ENCODE assay signal across 29 mouse cellular contexts in genomic region chr7:139576064-139576686, GRCm38 (mm10). TPM values are rescaled to one million over a fixed set of nuclear protein-coding genes. Genes with fewer than 3 reads are reported as not detected.
DNase-seq lines count a peak whose midpoint lies in the region; ATAC-seq and TF ChIP-seq lines count a peak whose summit lies in the region.
"Had no signal": no experiment of that assay in that cellular context is flagged by ENCODE, and none has a peak within 500 bp of the region (broad histone marks: within the 10 kb centered on the region; RNA-seq: fewer than 3 reads in every experiment).

No protein-coding gene starts in this region.

- TF ChIP-seq CTCF in kidney, adult 2 months (conservative IDR thresholded peaks at IDR 0.05; ENCODE audit: insufficient read depth, insufficient read length, low read depth, low read length): no peak

- H3K4me1 ChIP-seq in kidney, embryonic 15.5 days: peaks cover 20% of the 10 kb centered on the region
- no peaks in the 10 kb centered on the region for H3K4me1 ChIP-seq in kidney, adult 2 months (ENCODE audit: control insufficient read depth, insufficient read depth, low read length)
- H3K4me1 ChIP-seq in midbrain, embryonic 10.5 days: peaks cover 34% of the 10 kb centered on the region
- peaks cover 2% of the 10 kb centered on the region; the same call in 1 of the 2 replicates for H3K4me1 ChIP-seq in midbrain, embryonic 16.5 days (ENCODE audit: control insufficient read depth, insufficient read depth, low read length)

- H3K9me3 ChIP-seq in kidney, embryonic 15.5 days (replicated peaks): no peaks in the 10 kb centered on the region
- H3K9me3 ChIP-seq in midbrain, embryonic 10.5 days (replicated peaks): no peaks in the 10 kb centered on the region
- no peaks in the 10 kb centered on the region for H3K9me3 ChIP-seq in midbrain, embryonic 16.5 days (replicated peaks; ENCODE audit: control insufficient read depth, low read length, poor library complexity, severe bottlenecking)
- H3K9me3 ChIP-seq: embryonic facial prominence, embryonic 13.5 days; forebrain, embryonic 10.5 days; forebrain, embryonic 15.5 days; limb, embryonic 13.5 days had no signal

- H3K4me2 ChIP-seq in kidney, embryonic 15.5 days: 0 out of 2 replicates have a peak overlapping the region, but pooled peaks have one; percentile 3
- no peak overlapping the region for H3K4me2 ChIP-seq in midbrain, embryonic 16.5 days (ENCODE audit: low read length)
- H3K4me2 ChIP-seq: embryonic facial prominence, embryonic 13.5 days; forebrain, embryonic 15.5 days; heart, embryonic 11.5 days; limb, embryonic 13.5 days; midbrain, embryonic 11.5 days had no signal

- H3K4me3 ChIP-seq in kidney, embryonic 15.5 days (replicated peaks): no peak overlapping the region
- no peak overlapping the region for H3K4me3 ChIP-seq in kidney, adult 2 months (ENCODE audit: insufficient read depth, low read depth, low read length)
- H3K4me3 ChIP-seq in midbrain, embryonic 10.5 days: no peak overlapping the region
- no peak overlapping the region for H3K4me3 ChIP-seq in midbrain, embryonic 16.5 days (ENCODE audit: low read depth, low read length)
- H3K4me3 ChIP-seq: embryonic facial prominence, embryonic 13.5 days; forebrain, embryonic 10.5 days; forebrain, embryonic 15.5 days; gastrocnemius, adult 2 months; layer of hippocampus, adult 2 months; limb, embryonic 13.5 days; myocyte had no signal

- peaks cover 47% of the 10 kb centered on the region for H3K27me3 ChIP-seq in kidney, embryonic 15.5 days
- no peaks in the 10 kb centered on the region for H3K27me3 ChIP-seq in kidney, adult 2 months (replicated peaks; ENCODE audit: control insufficient read depth, insufficient read depth, low read length)
- H3K27me3 ChIP-seq in midbrain, embryonic 10.5 days (ENCODE audit: low read depth, poor library complexity, severe bottlenecking): peaks cover 99% of the 10 kb centered on the region
- peaks cover 43% of the 10 kb centered on the region for H3K27me3 ChIP-seq in midbrain, embryonic 16.5 days (ENCODE audit: control insufficient read depth, insufficient read depth, low read depth, low read length)

- no peak for TF ChIP-seq POLR2A in kidney, adult 2 months (IDR thresholded peaks at IDR 0.05; ENCODE audit: low read depth, low read length)

- H3K27ac ChIP-seq in kidney, embryonic 15.5 days: no peak overlapping the region
- no peak overlapping the region for H3K27ac ChIP-seq in kidney, adult 2 months (ENCODE audit: insufficient read depth, low read depth, low read length)
- 0 out of 2 replicates have a peak overlapping the region, but pooled peaks have one; percentile 15 for H3K27ac ChIP-seq in midbrain, embryonic 10.5 days (replicated peaks)
- no peak overlapping the region for H3K27ac ChIP-seq in midbrain, embryonic 16.5 days (ENCODE audit: low read length)
- H3K27ac ChIP-seq: embryonic facial prominence, embryonic 13.5 days; forebrain, embryonic 10.5 days; forebrain, embryonic 15.5 days; gastrocnemius, adult 2 months; layer of hippocampus, adult 2 months; limb, embryonic 13.5 days; macrophage had no signal

- no peak overlapping the region for H3K9ac ChIP-seq in kidney, embryonic 15.5 days
- H3K9ac ChIP-seq in midbrain, embryonic 16.5 days (ENCODE audit: low read depth, low read length): no peak overlapping the region
- H3K9ac ChIP-seq: embryonic facial prominence, embryonic 13.5 days; forebrain, embryonic 15.5 days; limb, embryonic 13.5 days had no signal

- ATAC-seq in kidney, embryonic 15.5 days (replicated peaks; ENCODE audit: low FRiP score): peak; percentile 65
- ATAC-seq in midbrain, embryonic 16.5 days: no peak
- peak; percentile 70 for ATAC-seq in megakaryocyte progenitor cell, adult 5-6 weeks (replicated peaks; ENCODE audit: poor library complexity)
- ATAC-seq: forebrain, embryonic 15.5 days; intestine, postnatal 0 days; lung, postnatal 0 days had no signal

- H3K36me3 ChIP-seq in kidney, embryonic 15.5 days: peaks cover 20% of the 10 kb centered on the region
- H3K36me3 ChIP-seq in kidney, adult 2 months (ENCODE audit: control insufficient read depth, insufficient read depth, low read length): no peaks in the 10 kb centered on the region; the same call in 1 of the 2 replicates
- peaks cover 39% of the 10 kb centered on the region for H3K36me3 ChIP-seq in midbrain, embryonic 10.5 days
- H3K36me3 ChIP-seq in midbrain, embryonic 16.5 days (ENCODE audit: control insufficient read depth, insufficient read depth, low read length): no peaks in the 10 kb centered on the region
- H3K36me3 ChIP-seq: forebrain, embryonic 15.5 days had no signal

- 60% methylated on average over 16 of the region's 16 CpGs for WGBS in kidney, embryonic 15.5 days
- WGBS in kidney, adult 2 months: 72% methylated on average over 16 of the region's 16 CpGs
- WGBS in midbrain, embryonic 10.5 days: 74% methylated on average over 16 of the region's 16 CpGs
- 69% methylated on average over 16 of the region's 16 CpGs for WGBS in midbrain, embryonic 16.5 days

- DNase-seq in kidney, adult 2 months: no peak
- no peak for DNase-seq in midbrain, embryonic 10.5 days (ENCODE audit: low spot score)
- peak; percentile 61 for DNase-seq in MN1 (ENCODE audit: low spot score)
- no peak for DNase-seq in frontal cortex, postnatal 25 days (ENCODE audit: low spot score in 2 of 2)
- no peak for DNase-seq in layer of hippocampus, postnatal 14 days (ENCODE audit: low spot score in 2 of 2)
- DNase-seq: adrenal gland, postnatal 25 days; B cell, adult 2 months; cerebellum, adult 11-12 months; cerebellum, adult 9-11 months; gastrocnemius, adult 2 months; gastrocnemius, postnatal 36 days; heart, adult 18-20 months; heart, postnatal 4 days; kidney, postnatal 25 days had no signal

RNA-seq across cellular contexts. Expression of gene Nkx6-2, which starts 6.4 kb away (rescaled TPM):
- not detected in 2 replicates for polyA plus RNA-seq in kidney, embryonic 15.5 days (2015; fragmentation: Nextera tagmentation; extraction: Ambion mirVana)
- 0.06 TPM in 1 of 2 replicates, not detected in the other for polyA plus RNA-seq in kidney, adult 2 months (2012; rRNA removed)
- 60.2 and 87.1 TPM in 2 replicates for polyA plus RNA-seq in midbrain, embryonic 10.5 days (2016; fragmentation: Nextera tagmentation; extraction: Ambion mirVana)
- polyA plus RNA-seq in midbrain, embryonic 16.5 days (2015; fragmentation: Nextera tagmentation; extraction: Ambion mirVana): 2.5 and 4.5 TPM in 2 replicates
- not detected in 2 replicates for total RNA-seq in megakaryocyte progenitor cell, adult 5-6 weeks (2015)
- not detected in 2 replicates for total RNA-seq in megakaryocyte progenitor cell, adult 5-6 weeks (2017)
- 1 to 10 TPM; 4.9 to 6.1 TPM for total RNA-seq in layer of hippocampus, postnatal 14 days (2021)
- total RNA-seq: adrenal gland, postnatal 25 days; gastrocnemius, adult 2 months; gastrocnemius, postnatal 36 days had no signal
- polyA plus RNA-seq: embryonic facial prominence, embryonic 13.5 days; liver, embryonic 16.5 days; macrophage; myocyte had no signal

Comparison
In these comparisons a context has a peak if more than half of its experiments do, and no peak if none do; other contexts are left out.
1. RNA of gene Nkx6-2, which starts 6.4 kb away (polyA plus RNA-seq): 60.2 to 87.1 TPM in midbrain, embryonic 10.5 days; 2.5 to 4.5 TPM in midbrain, embryonic 16.5 days, 0.06 TPM in kidney, adult 2 months and not detected in kidney, embryonic 15.5 days; every median in the first group is over 10 times any median in the second.